Mouse (Mus musculus) c-Kit-positive CD71-negative TER-119-negative erythroid progenitor cells, embryonic 14.5 days (primary cell): ENCODE results near the gene Trp53bp2.

Experiments used
- DNase-seq: peaks from one replicate; pipeline ENCODE4 v3.0.0-alpha.2; 2013; ENCODE audit warnings: low read depth

The Trp53bp2 gene

GRCm38 (mm10) chr1:182460291-182461244 lies 51.6 kb downstream of the Trp53bp2 start:
- DNase-seq = no peak

- DNase-seq = peak; percentile 9
Measured at GRCm38 (mm10) chr1:182461261-182461660, 52.3 kb downstream of the Trp53bp2 start.

GRCm38 (mm10) chr1:182461813-182462212 lies 52.8 kb downstream of the Trp53bp2 start:
- no peak for DNase-seq

- DNase-seq = no peak
Measured at GRCm38 (mm10) chr1:182465309-182465708, 56.3 kb downstream of the Trp53bp2 start.

- DNase-seq = no peak
Measured at GRCm38 (mm10) chr1:182465978-182466377, 57.0 kb downstream of the Trp53bp2 start.

- DNase-seq = no peak
Measured at GRCm38 (mm10) chr1:182475005-182475796, 66.2 kb downstream of the Trp53bp2 start.

GRCm38 (mm10) chr1:182478935-182479334 lies 70.0 kb downstream of the Trp53bp2 start:
- no peak for DNase-seq

- DNase-seq = no peak
Measured at GRCm38 (mm10) chr1:182481138-182481537, 72.2 kb downstream of the Trp53bp2 start.

GRCm38 (mm10) chr1:182481646-182482295 lies 72.8 kb downstream of the Trp53bp2 start:
- no peak for DNase-seq

GRCm38 (mm10) chr1:182482991-182483909 lies 74.3 kb downstream of the Trp53bp2 start:
- no peak for DNase-seq

- DNase-seq = no peak
Measured at GRCm38 (mm10) chr1:182483910-182484274, 74.9 kb downstream of the Trp53bp2 start.

- DNase-seq = no peak
Measured at GRCm38 (mm10) chr1:182488503-182488902, 79.5 kb downstream of the Trp53bp2 start.

- DNase-seq = peak; percentile 82
Measured at GRCm38 (mm10) chr1:182489803-182490452, 81.0 kb downstream of the Trp53bp2 start.

GRCm38 (mm10) chr1:182490568-182490967 lies 81.6 kb downstream of the Trp53bp2 start:
- no peak for DNase-seq

GRCm38 (mm10) chr1:182491839-182492238 lies 82.9 kb downstream of the Trp53bp2 start:
- no peak for DNase-seq

- no peak for DNase-seq
Measured at GRCm38 (mm10) chr1:182494285-182495145, 85.5 kb downstream of the Trp53bp2 start.

- no peak for DNase-seq
Measured at GRCm38 (mm10) chr1:182496685-182497084, 87.7 kb downstream of the Trp53bp2 start.

- no peak for DNase-seq
Measured at GRCm38 (mm10) chr1:182497736-182498135, 88.8 kb downstream of the Trp53bp2 start.

- DNase-seq = no peak
Measured at GRCm38 (mm10) chr1:182499443-182500089, 90.6 kb downstream of the Trp53bp2 start.
